Mouse (Mus musculus): Measurements from ENCODE around the gene Eps8.
"Not testable (repeated sequence)": the region's sequence is repeated elsewhere in the genome, so short reads cannot be mapped to it uniquely, and the experiment has no call there.

Eps8 gene

DNA sequence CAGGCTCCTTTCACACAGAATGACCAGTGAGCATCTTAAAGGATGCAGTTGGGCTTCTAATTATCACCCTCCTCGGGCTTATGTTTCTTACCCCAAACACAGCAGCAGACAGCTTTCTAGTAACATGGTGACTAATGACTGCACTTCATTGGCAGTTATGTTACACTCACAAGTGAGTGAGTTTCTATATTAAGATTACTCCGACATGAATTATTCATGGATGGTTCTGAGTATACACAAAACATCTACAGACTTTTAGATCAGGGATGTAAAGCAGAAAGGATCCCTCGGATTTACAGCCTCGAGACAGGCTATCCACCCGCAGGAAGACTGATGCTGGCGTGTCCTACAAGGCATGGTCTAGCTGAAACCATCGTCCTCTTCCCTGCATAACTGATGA is 171.8 kb downstream of the Eps8 start:
- in situ Hi-C loops (cut with MboI, MseI), result no loop called here

DNA sequence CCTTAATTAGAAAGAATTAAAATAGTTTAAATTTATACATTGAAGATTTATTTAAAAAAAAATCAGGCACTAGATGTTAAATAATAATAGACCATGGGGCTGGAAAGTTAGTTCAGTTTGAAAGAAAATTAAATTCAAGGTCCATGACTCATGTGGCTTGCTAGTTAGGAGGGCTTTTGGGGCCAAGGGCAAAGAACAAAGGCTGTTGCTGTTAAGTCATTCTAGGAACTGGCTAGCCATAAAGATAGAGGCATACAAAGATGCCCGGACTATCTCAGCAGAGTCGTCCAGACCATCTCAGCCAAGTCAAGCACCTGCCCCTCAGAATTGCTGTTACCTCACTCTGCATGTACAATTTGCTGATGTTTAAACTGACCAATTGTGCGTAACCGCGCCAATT is 179.0 kb downstream of the Eps8 start:
- in situ Hi-C loops (cut with MboI, MseI), result not testable (repeated sequence)

- in situ Hi-C loops (cut with MboI, MseI), result no loop called here
These were observed 181.2 kb downstream of the Eps8 start for GRCm38 (mm10) chr6:137473433-137473832.

DNA sequence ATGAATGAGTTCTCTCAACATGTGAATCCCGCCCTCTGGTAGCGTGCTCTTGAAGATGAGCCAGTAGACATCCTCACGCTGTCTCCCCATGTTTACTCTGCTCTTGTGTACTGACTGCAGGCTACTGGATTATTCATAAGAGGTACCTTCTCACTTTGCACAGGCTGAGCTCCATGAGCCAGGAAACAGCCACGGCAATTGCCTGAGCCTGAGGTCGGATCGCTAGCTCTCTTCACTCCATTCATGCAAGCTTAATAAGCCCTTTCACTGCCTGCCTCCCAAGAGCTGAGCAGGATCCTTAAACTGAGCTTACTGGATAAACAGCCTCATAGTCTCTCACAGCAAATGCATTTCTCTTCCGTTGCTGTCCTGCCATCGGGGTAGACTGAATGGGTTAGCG is 182.5 kb downstream of the Eps8 start:
- in situ Hi-C loops (cut with MboI, MseI), result no loop called here

GRCm38 (mm10) chr6:137470901-137471598 is 183.6 kb downstream of the Eps8 start:
- in situ Hi-C loops (cut with MboI, MseI), result no loop called here

DNA sequence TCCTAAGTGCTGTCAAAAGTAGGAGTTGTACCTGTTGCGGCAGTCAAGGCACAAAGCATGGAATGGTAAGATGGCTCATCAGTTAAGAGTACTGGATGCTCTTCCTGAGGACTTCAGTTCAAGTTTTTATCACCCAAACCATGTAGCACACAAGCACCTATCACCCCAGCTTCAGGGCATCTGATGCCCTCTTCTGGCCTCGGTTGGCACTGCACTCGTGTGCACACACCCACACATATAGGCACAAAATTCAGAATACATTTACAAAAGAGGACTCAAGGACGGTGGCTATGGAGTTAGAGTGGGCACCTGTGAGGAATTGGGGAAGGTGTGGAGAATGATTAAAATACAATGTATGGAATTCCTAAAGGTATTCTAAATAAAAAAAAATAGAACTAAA is 185.1 kb downstream of the Eps8 start:
- in situ Hi-C loops (cut with MboI, MseI), result no loop called here

- in situ Hi-C loops (cut with MboI, MseI), result no loop called here
These were observed 187.0 kb downstream of the Eps8 start for GRCm38 (mm10) chr6:137467696-137468095.

- in situ Hi-C loops (cut with MboI, MseI), result no loop called here
These were observed 188.4 kb downstream of the Eps8 start for GRCm38 (mm10) chr6:137466256-137466655.

DNA sequence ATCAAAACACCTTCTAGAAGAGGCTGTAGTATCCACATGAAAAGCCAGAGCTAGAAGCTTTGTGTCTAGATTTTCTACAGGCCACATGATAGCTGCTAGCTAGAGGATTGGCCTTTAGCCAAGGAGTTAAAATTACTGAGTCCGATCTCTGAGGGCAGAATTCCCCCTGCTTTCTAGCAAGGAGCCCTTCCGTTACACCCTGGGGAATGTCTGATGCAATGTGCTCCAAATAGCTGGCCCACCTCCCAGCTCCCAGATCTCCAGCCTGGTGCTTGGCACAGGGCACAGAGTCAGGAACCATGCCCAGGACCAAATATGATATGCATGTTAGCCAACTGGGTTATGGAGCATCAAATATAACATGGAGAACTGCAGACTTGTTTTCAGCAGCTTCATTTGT is 189.4 kb downstream of the Eps8 start:
- in situ Hi-C loops (cut with MboI, MseI), result no loop called here

GRCm38 (mm10) chr6:137463771-137464170 is 190.9 kb downstream of the Eps8 start:
- in situ Hi-C loops (cut with MboI, MseI), result loop anchor here (5.0 kb wide), 2 partner anchors 199 to 264 kb away; no protein-coding TSS in a partner anchor

DNA sequence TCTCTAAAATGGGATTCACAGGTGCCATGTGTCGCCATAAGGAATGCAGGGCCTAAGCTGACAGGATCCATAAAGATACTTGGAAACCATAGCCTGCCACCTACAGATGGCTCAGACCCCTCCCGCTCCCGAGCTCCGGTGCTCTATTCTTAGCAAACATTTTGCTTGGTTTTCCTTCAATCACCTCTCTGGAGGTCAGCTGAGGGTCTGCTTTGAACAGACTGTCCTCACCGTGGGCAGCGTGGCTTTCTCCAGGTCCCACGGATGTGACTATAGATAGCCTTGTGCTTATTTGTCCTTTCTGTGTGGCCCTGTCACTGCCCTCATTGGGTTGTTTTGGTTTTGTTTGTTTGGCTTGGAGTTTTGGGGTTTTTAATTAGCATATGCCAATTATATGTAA is 196.5 kb downstream of the Eps8 start:
- in situ Hi-C loops (cut with MboI, MseI), result no loop called here

DNA sequence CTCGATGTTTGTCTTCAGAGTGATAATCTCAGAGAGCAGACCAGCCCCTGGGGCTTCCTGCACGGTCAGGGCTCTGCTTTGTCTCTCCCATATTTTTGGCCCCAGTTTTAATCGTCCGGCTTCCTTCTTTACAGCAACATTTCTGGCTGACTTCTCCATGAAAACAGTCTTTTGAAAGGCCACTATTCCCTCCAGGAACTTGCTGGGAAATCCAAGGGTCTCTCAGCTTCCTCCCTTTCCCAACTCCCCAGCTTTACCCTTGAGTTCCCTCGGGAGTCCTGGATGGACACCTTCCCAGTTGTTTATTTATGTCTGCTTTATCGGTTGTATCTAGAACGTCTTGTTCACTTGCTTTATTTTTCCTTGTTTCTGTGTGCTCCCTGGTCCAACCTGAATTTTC is 197.5 kb downstream of the Eps8 start:
- in situ Hi-C loops (cut with MboI, MseI), result no loop called here

DNA sequence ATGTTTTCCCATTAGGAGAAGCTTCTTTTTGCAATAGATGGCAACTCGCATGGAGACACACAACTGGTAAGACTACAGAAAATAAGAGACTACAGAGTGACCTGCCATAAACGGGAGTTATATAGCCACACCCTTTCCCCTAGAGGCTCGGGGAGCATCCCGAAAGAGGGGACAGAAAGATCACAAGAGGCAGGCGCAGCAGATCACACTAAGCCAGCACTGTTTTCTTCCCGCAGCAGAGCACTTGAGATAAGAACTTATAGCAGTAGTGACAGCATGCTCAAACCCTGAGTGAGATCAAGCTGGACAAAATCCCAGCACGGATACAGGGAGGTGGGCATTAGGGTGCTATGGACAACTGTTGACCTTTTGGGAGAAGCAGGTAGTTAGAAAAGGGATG is 198.6 kb downstream of the Eps8 start:
- in situ Hi-C loops (cut with MboI, MseI), result no loop called here

- in situ Hi-C loops (cut with MboI, MseI), result no loop called here
These were observed 199.1 kb downstream of the Eps8 start for GRCm38 (mm10) chr6:137455537-137456041.

DNA sequence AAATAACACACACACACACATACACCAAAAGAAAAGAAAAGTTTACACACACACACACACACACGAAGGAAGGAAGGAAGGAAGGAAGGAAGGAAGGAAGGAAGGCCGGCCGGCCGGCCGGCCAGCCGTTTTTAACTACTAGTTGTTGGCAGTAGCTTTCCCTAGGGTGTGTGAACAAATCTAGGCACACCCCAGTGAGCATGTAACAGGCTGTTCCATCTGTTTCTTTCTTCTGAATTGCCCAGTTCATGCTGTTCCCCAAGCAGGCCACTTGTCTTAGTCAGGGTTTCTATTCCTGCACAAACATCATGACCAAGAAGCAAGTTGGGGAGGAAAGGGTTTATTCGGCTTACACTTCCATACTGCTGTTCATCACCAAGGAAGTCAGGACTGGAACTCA is 208.6 kb downstream of the Eps8 start:
- in situ Hi-C loops (cut with MboI, MseI), result not testable (repeated sequence)

GRCm38 (mm10) chr6:137443089-137443488 is 211.6 kb downstream of the Eps8 start:
- in situ Hi-C loops (cut with MboI, MseI), result no loop called here

GRCm38 (mm10) chr6:137440559-137441486 is 213.9 kb downstream of the Eps8 start:
- in situ Hi-C loops (cut with MboI, MseI), result no loop called here

DNA sequence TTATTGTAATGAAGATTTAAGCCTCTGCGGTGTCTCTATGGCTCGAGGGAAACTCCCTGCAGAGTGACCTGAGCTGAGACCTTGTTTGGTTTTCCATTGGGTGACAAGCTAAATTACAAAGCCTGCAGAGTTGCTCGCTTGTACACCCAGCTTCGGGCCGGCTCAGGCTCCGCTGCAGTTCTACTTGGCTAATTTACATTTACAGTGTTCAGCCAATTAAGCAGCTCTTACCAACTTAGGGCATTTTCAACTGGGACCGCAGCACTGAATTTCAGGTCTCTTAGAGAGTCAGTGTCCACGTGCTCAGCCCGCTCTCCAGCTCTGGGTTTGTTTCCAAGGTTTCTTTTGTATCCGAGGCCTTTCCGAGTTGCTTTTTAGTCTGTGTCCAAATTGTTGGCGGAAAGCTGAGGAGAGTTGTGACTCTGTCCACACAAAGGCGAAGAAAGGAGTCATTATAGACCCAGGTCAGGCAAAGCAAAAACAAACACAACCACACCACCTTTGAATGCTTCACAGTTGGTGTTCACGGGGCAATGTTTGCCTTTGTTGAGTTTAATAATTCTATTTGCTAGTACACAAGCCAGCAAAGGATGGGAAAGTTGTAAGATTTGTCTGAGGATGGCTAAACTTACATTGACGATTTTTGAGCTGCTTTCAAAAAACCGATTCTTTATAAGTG is 216.6 kb downstream of the Eps8 start:
- in situ Hi-C loops (cut with MboI, MseI), result no loop called here

DNA sequence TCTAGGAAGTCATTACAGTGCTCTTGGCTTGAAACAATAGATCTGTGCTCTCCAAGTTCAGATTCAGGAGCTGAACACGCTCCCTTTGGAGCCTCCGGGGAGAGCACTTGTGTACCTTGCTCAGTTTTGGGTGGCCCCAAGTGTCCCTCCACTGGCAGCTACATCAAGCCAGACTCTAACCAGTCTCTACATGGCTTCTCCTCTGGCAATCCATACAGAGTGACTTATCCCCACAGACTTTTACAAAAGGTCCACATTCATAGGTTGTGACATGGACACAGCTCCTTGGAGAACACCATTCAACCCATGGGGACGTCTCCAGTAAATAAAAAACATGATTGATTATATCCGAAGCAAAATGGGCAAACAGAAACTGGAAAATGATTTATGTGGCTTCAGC is 217.2 kb downstream of the Eps8 start:
- in situ Hi-C loops (cut with MboI, MseI), result no loop called here

DNA sequence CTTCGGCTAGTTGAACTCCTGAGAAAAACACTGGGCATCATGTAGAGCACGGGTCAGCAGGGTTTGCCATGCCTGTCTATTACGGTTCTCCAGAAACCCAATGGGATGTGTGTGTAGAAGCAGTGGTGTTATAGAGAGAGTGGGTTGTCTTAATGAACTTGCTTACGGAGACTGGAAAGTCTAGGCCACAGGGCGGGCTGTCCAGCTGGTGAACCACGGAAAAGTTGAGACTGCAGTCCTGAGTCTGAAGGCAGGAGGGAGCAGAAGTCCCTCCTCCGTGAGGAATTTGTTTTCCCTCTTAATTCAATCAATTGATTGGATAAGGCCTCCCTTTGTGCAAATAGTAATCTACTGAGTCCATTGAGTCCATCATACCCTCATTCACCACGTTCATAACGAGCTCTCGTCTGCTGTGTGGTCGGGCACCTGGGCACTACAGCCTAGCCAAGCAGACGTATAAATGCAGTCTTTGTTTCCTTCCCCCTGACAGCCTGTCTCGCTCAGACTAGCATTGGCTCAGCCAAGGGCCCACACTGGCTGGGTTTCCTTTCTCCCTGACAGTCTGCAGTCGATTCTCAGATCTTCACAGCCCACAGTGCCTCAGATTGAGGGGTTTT is 221.0 kb downstream of the Eps8 start:
- in situ Hi-C loops (cut with MboI, MseI), result no loop called here
